Mouse (Mus musculus) frontal cortex, postnatal 25 days (tissue): ENCODE results near the gene Pde2a.

Experiments
- DNase-seq, 2 experiments: peaks; one replicate each; pipeline ENCODE4 v3.0.0; 2022; ENCODE audit warnings: low spot score in 2 of 2

Pde2a gene

DNA sequence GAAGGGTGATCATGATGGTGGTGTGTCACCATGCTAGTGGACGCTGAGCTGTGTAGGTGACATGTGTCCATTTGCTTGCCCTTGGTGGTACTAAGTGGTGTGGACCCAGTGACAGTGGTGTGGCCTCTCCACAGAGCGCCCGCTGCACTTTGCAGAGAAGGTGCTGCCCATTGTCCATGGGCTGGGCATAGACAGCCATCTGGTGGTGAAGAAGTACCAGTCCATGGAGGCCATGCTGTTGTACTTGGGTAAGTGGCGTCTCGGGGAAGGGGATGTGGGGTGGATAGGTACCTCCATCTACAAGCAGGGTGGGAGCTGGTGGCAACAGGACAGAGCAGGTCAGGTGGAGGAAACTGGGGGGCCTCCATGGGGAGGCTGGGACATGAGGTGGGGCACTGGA is 17.7 kb upstream of the Pde2a start:
- no peak for DNase-seq

GRCm38 (mm10) chr7:101410267-101410936 is 11.1 kb upstream of the Pde2a start, which contains the start of gene Gm45837:
TSS of gene Gm45837 (plus strand) at chr7:101410886.
- no peak for DNase-seq

GRCm38 (mm10) chr7:101412796-101413195 is 8.7 kb upstream of the Pde2a start:
- DNase-seq = peak; percentile 81 to 86

DNA sequence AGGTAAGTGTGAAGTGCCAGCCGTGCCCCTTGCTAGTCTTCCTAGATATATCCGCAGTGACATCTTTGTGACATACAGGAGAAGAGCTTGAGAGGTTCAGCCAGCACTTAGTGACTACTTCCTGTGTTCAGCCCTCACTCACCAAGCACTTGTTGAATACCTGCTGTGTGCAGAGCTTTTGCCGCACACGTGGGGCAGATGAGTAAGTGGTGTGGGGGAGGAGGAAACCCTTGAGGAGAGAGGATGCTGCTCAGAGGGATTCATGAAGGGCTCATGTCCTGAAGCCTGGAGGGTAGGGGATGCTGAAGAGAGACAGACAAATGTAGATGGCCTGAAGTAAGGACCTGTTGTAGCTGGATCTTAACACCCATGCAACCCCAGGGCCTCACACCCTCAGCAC is 7.3 kb upstream of the Pde2a start:
- no peak for DNase-seq

GRCm38 (mm10) chr7:101414661-101415511 is 6.6 kb upstream of the Pde2a start:
- DNase-seq = no peak

DNA sequence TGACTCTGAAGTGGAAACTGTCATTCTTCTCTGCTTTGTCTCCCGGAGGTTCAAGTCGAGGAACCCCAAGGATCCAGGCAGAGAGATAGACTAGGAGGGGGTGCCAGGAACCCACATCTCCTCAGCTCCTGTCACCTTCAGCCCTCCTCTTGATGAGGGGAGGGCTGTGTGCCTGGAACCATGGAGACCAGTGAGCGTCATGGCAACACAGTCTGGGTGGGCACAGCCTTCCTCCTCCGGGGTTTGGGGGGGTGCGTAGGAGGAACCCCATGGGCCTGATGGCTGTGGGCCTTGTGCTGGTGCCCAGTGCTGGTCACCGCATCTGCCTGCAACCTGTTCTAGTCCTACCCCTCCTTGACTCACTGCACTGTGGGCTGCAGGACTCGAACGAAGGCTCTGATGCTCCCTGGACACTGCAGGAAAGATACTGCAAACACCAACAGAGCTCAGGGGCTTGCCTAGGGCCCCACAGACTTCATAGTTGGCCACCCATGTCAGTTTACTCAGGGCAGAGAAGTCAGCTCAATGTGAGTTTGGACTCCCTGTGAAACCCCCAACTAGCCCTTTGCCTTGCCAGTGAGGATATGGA is 5.9 kb upstream of the Pde2a start:
- no peak for DNase-seq

GRCm38 (mm10) chr7:101416391-101416790 is 5.1 kb upstream of the Pde2a start:
- DNase-seq = no peak

GRCm38 (mm10) chr7:101419013-101419770 is 2.3 kb upstream of the Pde2a start:
- no peak for DNase-seq

DNA sequence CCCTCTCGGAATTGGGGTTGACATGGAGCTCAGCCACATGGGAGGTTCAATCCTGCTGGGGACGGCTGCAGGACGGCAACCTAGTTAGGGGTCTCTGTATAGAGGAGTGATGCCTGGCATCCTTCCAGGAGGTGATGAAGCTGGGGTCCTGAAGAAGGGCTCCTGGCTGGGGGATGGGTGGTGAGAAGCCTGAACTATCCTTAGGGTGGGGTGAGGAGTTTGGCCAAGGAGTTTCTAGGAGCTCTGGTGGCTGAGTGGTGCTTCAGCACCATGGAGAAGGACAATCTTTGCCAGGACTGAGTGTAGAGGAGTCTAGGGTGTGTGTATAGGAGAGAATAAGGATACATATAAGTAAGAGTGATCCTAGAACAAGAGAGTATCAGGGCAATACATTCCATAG is 578 bp downstream of the Pde2a start:
- DNase-seq = no peak

GRCm38 (mm10) chr7:101422646-101423045 is 1.2 kb downstream of the Pde2a start:
- no peak for DNase-seq

- no peak for DNase-seq
Measured at GRCm38 (mm10) chr7:101423970-101424369, 2.5 kb downstream of the Pde2a start.

GRCm38 (mm10) chr7:101426692-101427091 is 5.2 kb downstream of the Pde2a start:
- DNase-seq = no peak

DNA sequence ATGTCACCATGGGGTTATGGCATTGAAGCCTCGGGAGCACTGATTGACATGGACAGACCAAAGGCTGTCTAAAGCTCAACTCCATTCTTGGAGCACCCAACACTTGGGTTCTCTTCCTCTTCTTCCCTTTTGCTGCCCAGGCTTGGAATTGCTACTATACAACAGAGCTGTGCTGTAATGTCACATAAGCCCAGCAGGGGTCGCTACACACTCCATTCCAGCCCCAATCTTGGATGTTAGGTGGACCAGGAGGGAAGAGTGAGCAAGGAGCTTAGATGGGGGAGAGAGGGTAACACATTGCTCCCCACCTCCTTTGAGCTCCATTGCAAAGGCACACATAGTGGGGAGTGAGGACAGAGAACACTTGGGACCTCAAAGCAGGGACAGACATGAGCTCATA is 6.2 kb downstream of the Pde2a start:
- DNase-seq = peak in 1 of 2 experiments; percentile 52

GRCm38 (mm10) chr7:101435038-101435437 is 13.5 kb downstream of the Pde2a start:
- no peak for DNase-seq

DNA sequence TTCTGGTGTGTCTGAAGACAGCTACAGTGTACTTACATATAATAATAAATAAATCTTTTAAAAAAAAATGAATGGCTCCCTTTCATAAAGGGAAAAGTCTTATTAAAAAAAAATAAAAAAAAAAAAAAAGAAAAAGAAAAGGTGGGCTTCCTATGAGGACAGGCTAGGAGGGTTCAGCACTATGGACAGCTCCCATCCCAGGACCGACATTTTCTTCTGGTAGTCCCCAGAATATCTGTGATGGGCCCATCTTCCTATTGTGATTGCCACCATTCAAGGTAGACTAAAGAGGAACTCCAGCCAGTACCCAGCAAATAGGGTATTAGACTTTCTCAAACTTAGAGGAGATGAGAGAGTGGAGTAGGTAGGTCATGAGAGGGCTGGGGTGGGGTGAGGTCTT is 16.4 kb downstream of the Pde2a start:
- DNase-seq = no peak

DNA sequence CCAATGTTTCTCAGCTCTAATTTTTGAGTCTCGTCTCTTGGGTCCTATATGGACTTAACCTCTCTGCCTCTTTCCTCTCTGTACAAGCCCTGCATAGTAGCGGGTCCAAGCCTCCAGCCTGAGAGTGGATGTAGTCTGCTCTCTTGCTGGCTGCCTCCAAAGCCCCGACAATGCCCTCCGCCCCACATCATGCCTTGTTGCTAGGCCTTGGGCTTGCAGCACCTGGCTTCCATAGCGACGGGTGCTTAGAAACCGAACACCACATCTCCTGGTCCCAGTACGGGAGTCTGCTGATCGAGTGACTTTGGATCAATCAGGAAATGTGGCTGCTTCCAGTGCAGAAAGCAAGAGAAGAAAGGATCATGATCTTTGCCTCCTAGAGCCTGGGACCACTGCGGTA is 21.6 kb downstream of the Pde2a start:
- no peak for DNase-seq

GRCm38 (mm10) chr7:101444211-101444610 is 22.7 kb downstream of the Pde2a start:
- no peak for DNase-seq

DNA sequence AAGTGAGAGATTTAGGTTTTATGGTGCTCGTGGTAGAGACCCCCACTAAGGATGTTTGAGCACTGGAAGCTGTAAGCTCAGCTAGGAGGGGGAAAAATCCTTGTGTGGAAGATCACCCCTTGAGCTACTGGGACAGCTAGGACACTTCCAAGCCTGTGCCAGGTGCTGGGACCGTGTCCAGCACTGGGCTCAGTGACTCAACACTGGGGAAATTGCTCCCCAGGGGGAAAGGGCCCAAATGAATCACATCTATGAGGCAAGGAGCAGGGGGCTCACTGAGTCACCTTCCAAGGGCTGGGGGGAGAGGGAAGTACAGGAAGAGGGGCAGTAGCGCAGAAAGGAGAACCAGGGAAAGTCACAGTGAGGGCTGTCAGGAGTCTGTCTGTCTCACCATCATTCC is 28.4 kb downstream of the Pde2a start:
- DNase-seq = no peak

GRCm38 (mm10) chr7:101450422-101451401 is 29.2 kb downstream of the Pde2a start:
- DNase-seq = peak; percentile 89 to 92

DNA sequence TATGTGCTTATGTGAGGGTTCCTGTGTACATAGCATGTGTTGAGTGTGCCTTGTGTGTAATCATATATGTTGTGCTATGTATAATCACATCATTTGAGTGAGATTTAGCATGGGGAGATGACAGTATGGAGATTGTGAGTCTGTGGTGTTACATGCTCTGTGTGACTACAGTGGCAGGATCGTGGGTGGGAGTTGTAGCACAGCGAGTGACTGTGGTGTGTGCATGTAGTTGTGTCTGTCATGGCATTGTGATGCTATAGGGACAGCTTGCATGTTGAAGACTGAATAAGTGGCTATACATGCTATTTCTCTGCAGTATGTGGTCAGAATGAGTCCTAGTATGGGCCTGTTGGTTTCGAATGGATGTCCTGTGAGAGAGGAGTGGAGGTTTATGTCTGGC is 31.2 kb downstream of the Pde2a start:
- DNase-seq = no peak

DNA sequence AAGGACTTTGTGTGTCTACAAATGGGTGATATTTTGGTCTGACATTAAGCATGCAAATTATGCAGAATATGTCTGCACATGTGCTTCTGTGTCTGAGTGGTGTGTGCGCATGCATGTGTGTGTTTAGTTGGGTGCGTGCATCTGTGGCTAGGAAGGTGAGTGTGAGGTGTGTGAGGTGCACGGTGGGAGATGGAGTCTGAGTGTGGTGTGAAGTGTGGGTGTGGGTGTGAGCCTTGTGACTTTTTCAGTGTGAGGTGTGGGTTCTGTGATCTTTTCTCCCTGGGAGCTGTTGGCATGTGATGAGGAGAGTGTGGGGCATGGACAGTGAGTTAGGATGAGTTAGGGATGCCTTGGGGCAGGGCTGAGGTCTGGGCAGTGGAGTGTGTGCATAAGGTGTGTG is 31.8 kb downstream of the Pde2a start:
- DNase-seq = no peak
